Mouse (Mus musculus) right cerebral cortex, postnatal 10 days (tissue): ENCODE results near the gene Wscd1.

ENCODE experiments used
- DNase-seq, 2 experiments: peaks; one replicate each; pipeline ENCODE4 v3.0.0; 2021; ENCODE audit warnings: low spot score in 2 of 2

The Wscd1 gene

GRCm38 (mm10) chr11:71822031-71822430, 72.3 kb downstream of the Wscd1 start:
- no peak for DNase-seq

- no peak for DNase-seq
Observed at GRCm38 (mm10) chr11:71824971-71825370, 75.3 kb downstream of the Wscd1 start.
